Mouse (Mus musculus): ENCODE measurements at regions not wholly inside any gene's neighbourhood (a gene's known extent, or its start where the extent isn't known, plus 50 kb on each side); places are given as distances from the start of the nearest gene placed in this dataset.

- H3K4me3 ChIP-seq (ENCODE audit: low read length): peak overlapping the region; percentile 12; the same call in 1 of the 2 replicates
- H3K27ac ChIP-seq (ENCODE audit: low read length): no peak overlapping the region
- H3K9ac ChIP-seq (ENCODE audit: low read depth, low read length): no peak overlapping the region; the same call in 1 of the 2 replicates
- H3K27me3 ChIP-seq (replicated peaks; ENCODE audit: control insufficient read depth, insufficient read depth, low read length): no peaks in the 10 kb centered on the region
- no peaks in the 10 kb centered on the region for H3K36me3 ChIP-seq (ENCODE audit: control insufficient read depth, insufficient read depth, low read length)
- H3K9me3 ChIP-seq (ENCODE audit: control insufficient read depth, low read length): no peaks in the 10 kb centered on the region
- H3K4me2 ChIP-seq (ENCODE audit: low read depth, low read length): peak overlapping the region; percentile 34
- peaks cover 5% of the 10 kb centered on the region; the same call in 1 of the 2 replicates for H3K4me1 ChIP-seq (ENCODE audit: control insufficient read depth, insufficient read depth, low read length)
- WGBS: 23% methylated on average over 17 of the region's 17 CpGs
- no peak for ATAC-seq
Observed at GRCm38 (mm10) chr2:169158005-169158673, 202.8 kb upstream of the Zfp64 start.

GRCm38 (mm10) chr2:169156908-169157307 is 201.5 kb upstream of the Zfp64 start:
- Histone ChIP-seq H3K4me3 (ENCODE audit: low read length) (no peak overlapping the region), H3K9me3 (ENCODE audit: control insufficient read depth, low read length) (no peaks in the 10 kb centered on the region), H3K4me2 (ENCODE audit: low read depth, low read length) (no peak overlapping the region), H3K36me3 (ENCODE audit: control insufficient read depth, insufficient read depth, low read length) (no peaks in the 10 kb centered on the region), H3K9ac (ENCODE audit: low read depth, low read length) (no peak overlapping the region), H3K27me3 (replicated peaks; ENCODE audit: control insufficient read depth, insufficient read depth, low read length) (no peaks in the 10 kb centered on the region), H3K27ac (ENCODE audit: low read length) (no peak overlapping the region), H3K4me1 (ENCODE audit: control insufficient read depth, insufficient read depth, low read length) (peaks cover 5% of the 10 kb centered on the region; the same call in 1 of the 2 replicates)
- WGBS: 46% methylated on average over 8 of the region's 8 CpGs
- ATAC-seq: no peak

GRCm38 (mm10) chr2:169154881-169155280 is 199.5 kb upstream of the Zfp64 start:
- WGBS: 70% methylated on average over 12 of the region's 12 CpGs
- H3K4me1 ChIP-seq (ENCODE audit: control insufficient read depth, insufficient read depth, low read length): peaks cover 5% of the 10 kb centered on the region; the same call in 1 of the 2 replicates
- ATAC-seq: no peak

GRCm38 (mm10) chr2:169147655-169148054 is 192.3 kb upstream of the Zfp64 start:
- Histone ChIP-seq H3K9me3 (ENCODE audit: control insufficient read depth, low read length) (no peaks in the 10 kb centered on the region), H3K9ac (ENCODE audit: low read depth, low read length) (no peak overlapping the region), H3K4me1 (ENCODE audit: control insufficient read depth, insufficient read depth, low read length) (no peaks in the 10 kb centered on the region), H3K36me3 (ENCODE audit: control insufficient read depth, insufficient read depth, low read length) (no peaks in the 10 kb centered on the region), H3K27ac (ENCODE audit: low read length) (no peak overlapping the region), H3K4me2 (ENCODE audit: low read depth, low read length) (no peak overlapping the region), H3K4me3 (ENCODE audit: low read length) (no peak overlapping the region), H3K27me3 (replicated peaks; ENCODE audit: control insufficient read depth, insufficient read depth, low read length) (no peaks in the 10 kb centered on the region)
- WGBS: 79% methylated on average over 7 of the region's 7 CpGs
- ATAC-seq: no peak

More at GRCm38 (mm10) chr2:169154881-169155280, 199.5 kb upstream of the Zfp64 start:
- H3K4me3 ChIP-seq (ENCODE audit: low read length): no peak overlapping the region
- no peaks in the 10 kb centered on the region for H3K36me3 ChIP-seq (ENCODE audit: control insufficient read depth, insufficient read depth, low read length)
- H3K4me2 ChIP-seq (ENCODE audit: low read depth, low read length): no peak overlapping the region
- H3K9me3 ChIP-seq (ENCODE audit: control insufficient read depth, low read length): no peaks in the 10 kb centered on the region
- no peak overlapping the region for H3K9ac ChIP-seq (ENCODE audit: low read depth, low read length)
- H3K27ac ChIP-seq (ENCODE audit: low read length): no peak overlapping the region
- H3K27me3 ChIP-seq (replicated peaks; ENCODE audit: control insufficient read depth, insufficient read depth, low read length): no peaks in the 10 kb centered on the region

- Histone ChIP-seq H3K4me3 (ENCODE audit: low read length) (no peak overlapping the region), H3K27ac (ENCODE audit: low read length) (no peak overlapping the region), H3K9ac (ENCODE audit: low read depth, low read length) (no peak overlapping the region), H3K4me1 (ENCODE audit: control insufficient read depth, insufficient read depth, low read length) (no peaks in the 10 kb centered on the region), H3K4me2 (ENCODE audit: low read depth, low read length) (no peak overlapping the region), H3K27me3 (replicated peaks; ENCODE audit: control insufficient read depth, insufficient read depth, low read length) (no peaks in the 10 kb centered on the region), H3K36me3 (ENCODE audit: control insufficient read depth, insufficient read depth, low read length) (no peaks in the 10 kb centered on the region), H3K9me3 (ENCODE audit: control insufficient read depth, low read length) (no peaks in the 10 kb centered on the region)
- no peak for ATAC-seq
- 54% methylated on average over 8 of the region's 8 CpGs for WGBS
Observed at GRCm38 (mm10) chr2:169142224-169142623, 186.8 kb upstream of the Zfp64 start.

- Histone ChIP-seq H3K36me3 (ENCODE audit: control insufficient read depth, insufficient read depth, low read length) (no peaks in the 10 kb centered on the region), H3K9ac (ENCODE audit: low read depth, low read length) (no peak overlapping the region), H3K9me3 (ENCODE audit: control insufficient read depth, low read length) (no peaks in the 10 kb centered on the region), H3K27me3 (replicated peaks; ENCODE audit: control insufficient read depth, insufficient read depth, low read length) (no peaks in the 10 kb centered on the region), H3K27ac (ENCODE audit: low read length) (no peak overlapping the region), H3K4me2 (ENCODE audit: low read depth, low read length) (no peak overlapping the region), H3K4me1 (ENCODE audit: control insufficient read depth, insufficient read depth, low read length) (peaks cover 8% of the 10 kb centered on the region), H3K4me3 (ENCODE audit: low read length) (no peak overlapping the region)
- 9% methylated on average over 15 of the region's 15 CpGs for WGBS
- no peak for ATAC-seq
Observed at GRCm38 (mm10) chr2:169133855-169134254, 178.5 kb upstream of the Zfp64 start.

- 89% methylated on average over 10 of the region's 10 CpGs for WGBS
- H3K9me3 ChIP-seq (ENCODE audit: control insufficient read depth, low read length): no peaks in the 10 kb centered on the region
- no peak overlapping the region for H3K27ac ChIP-seq (ENCODE audit: low read length)
- no peaks in the 10 kb centered on the region for H3K27me3 ChIP-seq (replicated peaks; ENCODE audit: control insufficient read depth, insufficient read depth, low read length)
- no peak overlapping the region for H3K9ac ChIP-seq (ENCODE audit: low read depth, low read length)
- no peak overlapping the region for H3K4me3 ChIP-seq (ENCODE audit: low read length)
- H3K36me3 ChIP-seq (ENCODE audit: control insufficient read depth, insufficient read depth, low read length): no peaks in the 10 kb centered on the region
- ATAC-seq: no peak
- no peaks in the 10 kb centered on the region for H3K4me1 ChIP-seq (ENCODE audit: control insufficient read depth, insufficient read depth, low read length)
- no peak overlapping the region for H3K4me2 ChIP-seq (ENCODE audit: low read depth, low read length)
Observed at GRCm38 (mm10) chr2:169125476-169125875, 170.1 kb upstream of the Zfp64 start.

GRCm38 (mm10) chr2:169122887-169123286 is 167.5 kb upstream of the Zfp64 start:
- H3K4me3 ChIP-seq (ENCODE audit: low read length): no peak overlapping the region
- no peaks in the 10 kb centered on the region for H3K36me3 ChIP-seq (ENCODE audit: control insufficient read depth, insufficient read depth, low read length)
- WGBS: 91% methylated on average over 7 of the region's 7 CpGs
- no peaks in the 10 kb centered on the region for H3K27me3 ChIP-seq (replicated peaks; ENCODE audit: control insufficient read depth, insufficient read depth, low read length)
- H3K9ac ChIP-seq (ENCODE audit: low read depth, low read length): no peak overlapping the region
- no peaks in the 10 kb centered on the region for H3K4me1 ChIP-seq (ENCODE audit: control insufficient read depth, insufficient read depth, low read length)
- no peaks in the 10 kb centered on the region for H3K9me3 ChIP-seq (ENCODE audit: control insufficient read depth, low read length)
- no peak overlapping the region for H3K27ac ChIP-seq (ENCODE audit: low read length)
- no peak overlapping the region for H3K4me2 ChIP-seq (ENCODE audit: low read depth, low read length)
- ATAC-seq: no peak

- Histone ChIP-seq H3K4me3 (ENCODE audit: low read length) (no peak overlapping the region), H3K9ac (ENCODE audit: low read depth, low read length) (no peak overlapping the region), H3K4me2 (ENCODE audit: low read depth, low read length) (no peak overlapping the region), H3K36me3 (ENCODE audit: control insufficient read depth, insufficient read depth, low read length) (no peaks in the 10 kb centered on the region), H3K27ac (ENCODE audit: low read length) (no peak overlapping the region), H3K9me3 (ENCODE audit: control insufficient read depth, low read length) (no peaks in the 10 kb centered on the region), H3K27me3 (replicated peaks; ENCODE audit: control insufficient read depth, insufficient read depth, low read length) (no peaks in the 10 kb centered on the region), H3K4me1 (ENCODE audit: control insufficient read depth, insufficient read depth, low read length) (no peaks in the 10 kb centered on the region)
- no peak for ATAC-seq
- 64% methylated on average over 10 of the region's 10 CpGs for WGBS
Observed at GRCm38 (mm10) chr2:169116841-169117240, 161.5 kb upstream of the Zfp64 start.

- Histone ChIP-seq H3K9me3 (ENCODE audit: control insufficient read depth, low read length) (peaks cover 6% of the 10 kb centered on the region; the same call in 1 of the 2 replicates), H3K27me3 (replicated peaks; ENCODE audit: control insufficient read depth, insufficient read depth, low read length) (no peaks in the 10 kb centered on the region), H3K36me3 (ENCODE audit: control insufficient read depth, insufficient read depth, low read length) (no peaks in the 10 kb centered on the region), H3K27ac (ENCODE audit: low read length) (no peak overlapping the region), H3K4me2 (ENCODE audit: low read depth, low read length) (no peak overlapping the region), H3K4me3 (ENCODE audit: low read length) (no peak overlapping the region), H3K9ac (ENCODE audit: low read depth, low read length) (no peak overlapping the region), H3K4me1 (ENCODE audit: control insufficient read depth, insufficient read depth, low read length) (no peaks in the 10 kb centered on the region)
- 87% methylated on average over 4 of the region's 4 CpGs for WGBS
- ATAC-seq: no peak
Observed at GRCm38 (mm10) chr2:169109044-169109443, 153.7 kb upstream of the Zfp64 start.
